Mouse (Mus musculus) gastrocnemius, postnatal 25 days (tissue): ENCODE results near the gene Glrx5. TPM values are rescaled to one million over a fixed set of nuclear protein-coding genes. Genes with fewer than 3 reads are reported as not detected.
A peak's percentile ranks its signal among the peaks of the same experiment; 100 is the strongest.

Source experiments
- DNase-seq: peaks from one replicate; pipeline ENCODE4 v3.0.0; 2022
- long read RNA-seq, 2 experiments: library from polyadenylated mRNA; stranded (forward); transcript quantifications; one replicate each; pipeline ENCODE4 v2.0.0; 2021
- total RNA-seq, 2 experiments: library from RNA; stranded (reverse); gene quantifications; 1 replicate in 1 of 2; 2 replicates in 1 of 2; pipeline ENCODE4 v1.2.3; 2021

Glrx5 gene
- 10 to 100 TPM; 63.5 to 64.9 TPM for total RNA-seq
- long read RNA-seq, experiment 1, transcript Glrx5-201 (2 exons, 2,925 nt) = major isoform, 342 of 512 reads
- long read RNA-seq, experiment 1, partial matches to known transcripts = 163 of 512 reads
- long read RNA-seq, experiment 1, other reads (novel, unspliced or antisense) = 7 of 512 reads
- long read RNA-seq, experiment 2, transcript Glrx5-201 (2 exons, 2,925 nt) = major isoform, 282 of 423 reads
- long read RNA-seq, experiment 2, partial matches to known transcripts = 134 of 423 reads
- long read RNA-seq, experiment 2, other reads (novel, unspliced or antisense) = 7 of 423 reads

GRCm38 (mm10) chr12:105032147-105032831, at the start of gene Glrx5:
Glrx5 (plus strand) TSS chr12:105032688.
- DNase-seq = peak; percentile 100

GRCm38 (mm10) chr12:104983476-104983875, 49.0 kb upstream of the Glrx5 start:
- peak; percentile 67 for DNase-seq

- DNase-seq = no peak
Measured at GRCm38 (mm10) chr12:104985088-104985487, 47.4 kb upstream of the Glrx5 start.

GRCm38 (mm10) chr12:104986001-104986400, 46.5 kb upstream of the Glrx5 start:
- DNase-seq = no peak

- no peak for DNase-seq
Measured at GRCm38 (mm10) chr12:104986781-104987180, 45.7 kb upstream of the Glrx5 start.

- no peak for DNase-seq
Measured at GRCm38 (mm10) chr12:104987936-104988335, 44.6 kb upstream of the Glrx5 start.

- DNase-seq = no peak
Measured at GRCm38 (mm10) chr12:104990741-104991454, 41.6 kb upstream of the Glrx5 start.

- DNase-seq = peak; percentile 57
Measured at GRCm38 (mm10) chr12:104992123-104992741, 40.3 kb upstream of the Glrx5 start.

GRCm38 (mm10) chr12:104992838-104993237, 39.6 kb upstream of the Glrx5 start:
- peak; percentile 66 for DNase-seq

GRCm38 (mm10) chr12:104995259-104995876, 37.1 kb upstream of the Glrx5 start:
- DNase-seq = no peak

- DNase-seq = no peak
Measured at GRCm38 (mm10) chr12:104996012-104996728, 36.3 kb upstream of the Glrx5 start.

- no peak for DNase-seq
Measured at GRCm38 (mm10) chr12:104997159-104997558, 35.3 kb upstream of the Glrx5 start.

- DNase-seq = no peak
Measured at GRCm38 (mm10) chr12:104997641-104998293, 34.7 kb upstream of the Glrx5 start.

GRCm38 (mm10) chr12:104998541-104998940, 33.9 kb upstream of the Glrx5 start:
- no peak for DNase-seq

GRCm38 (mm10) chr12:104999171-104999570, 33.3 kb upstream of the Glrx5 start:
- no peak for DNase-seq

GRCm38 (mm10) chr12:105000487-105001283, 31.8 kb upstream of the Glrx5 start:
- no peak for DNase-seq

GRCm38 (mm10) chr12:105001317-105001716, 31.2 kb upstream of the Glrx5 start:
- no peak for DNase-seq

GRCm38 (mm10) chr12:105002340-105003132, 30.0 kb upstream of the Glrx5 start:
- DNase-seq = no peak

- no peak for DNase-seq
Measured at GRCm38 (mm10) chr12:105003158-105003557, 29.3 kb upstream of the Glrx5 start.
